Mouse (Mus musculus) megakaryocyte progenitor cell, adult 5-6 weeks (primary cell): ENCODE data around the gene Adap2. TPM values are rescaled to one million over a fixed set of nuclear protein-coding genes. Genes with fewer than 3 reads are reported as not detected.
"Not testable (repeated sequence)": the region's sequence is repeated elsewhere in the genome, so short reads cannot be mapped to it uniquely, and the experiment has no call there.

Experiments
- ATAC-seq: replicated peaks from 2 replicates; pipeline ENCODE4 v1.8.0; 2016; ENCODE audit warnings: mild to moderate bottlenecking, moderate TSS enrichment, inconsistent platforms; ENCODE audit not compliant: poor library complexity
- total RNA-seq, 2 experiments: library from RNA; stranded (forward) in 1 of 2; stranded (reverse) in 1 of 2; fragments of 157-497, 149-512 nt in 1 of 2; fragments of 200-1000 nt in 1 of 2; gene quantifications; 2 replicates each; pipeline versions ENCODE4 v1.2.3 to v1.2.4; 2015 to 2017

The Adap2 gene
- total RNA-seq, 2 experiments from 2014 or later = 0.12 to 0.17 TPM

DNA sequence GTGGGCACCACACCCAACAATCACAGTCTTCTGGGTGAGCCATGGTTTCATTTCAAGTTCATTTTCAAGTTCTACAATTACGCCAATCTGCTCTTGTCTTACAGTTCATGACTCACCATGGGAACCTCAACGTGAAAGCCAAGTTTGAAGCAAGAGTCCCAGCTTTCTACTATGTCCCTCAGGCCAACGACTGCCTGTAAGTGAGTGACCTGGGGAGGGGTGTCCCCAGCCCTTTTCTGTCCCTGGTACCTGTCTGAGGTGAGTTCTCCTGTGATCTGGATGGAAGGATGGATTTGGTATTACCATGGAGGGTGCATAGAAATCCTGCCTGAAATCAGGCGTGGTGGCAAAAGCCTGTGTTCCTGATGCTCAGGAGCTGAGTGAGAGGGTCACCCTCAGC lies 2.9 kb downstream of the Adap2 start:
- no peak for ATAC-seq

DNA sequence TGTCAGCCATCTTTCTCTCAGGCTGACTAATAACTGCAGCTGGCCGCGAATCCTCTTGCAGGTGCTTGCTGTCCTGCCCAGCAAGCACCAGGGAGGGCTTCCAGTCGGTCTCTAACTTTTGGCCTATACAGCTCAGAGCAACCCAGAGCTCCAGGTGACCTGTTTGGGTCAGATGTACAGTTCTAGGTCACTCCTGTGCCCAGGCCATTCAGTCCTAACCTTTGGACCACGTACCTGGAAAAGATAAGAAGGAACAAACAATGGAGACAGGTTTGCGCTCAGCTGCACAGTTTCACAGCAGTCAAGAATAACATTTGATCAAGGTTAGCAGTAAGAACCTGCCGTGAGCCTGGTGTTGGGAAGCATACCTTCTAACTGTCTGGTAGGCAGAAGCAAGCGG lies 5.1 kb downstream of the Adap2 start:
- no peak for ATAC-seq

DNA sequence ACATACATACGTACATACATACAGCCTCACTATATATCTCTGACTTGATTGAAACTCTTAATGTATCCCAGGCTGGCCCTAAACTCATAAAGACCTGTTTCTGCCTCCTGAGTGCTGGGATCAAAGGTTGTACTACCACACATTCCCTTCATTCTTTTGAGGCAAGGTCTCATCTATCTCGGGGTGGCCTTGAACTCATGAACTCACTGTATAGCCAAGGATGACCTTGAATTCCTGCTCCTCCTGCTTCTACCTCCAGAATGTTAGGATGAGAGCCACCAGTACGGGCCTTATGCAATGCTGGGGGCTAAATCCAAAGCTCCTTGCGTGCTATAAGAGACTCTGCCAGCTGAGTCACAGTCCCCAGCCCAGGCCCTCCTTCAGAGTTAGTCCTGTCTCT lies 7.1 kb downstream of the Adap2 start:
- no peak for ATAC-seq

DNA sequence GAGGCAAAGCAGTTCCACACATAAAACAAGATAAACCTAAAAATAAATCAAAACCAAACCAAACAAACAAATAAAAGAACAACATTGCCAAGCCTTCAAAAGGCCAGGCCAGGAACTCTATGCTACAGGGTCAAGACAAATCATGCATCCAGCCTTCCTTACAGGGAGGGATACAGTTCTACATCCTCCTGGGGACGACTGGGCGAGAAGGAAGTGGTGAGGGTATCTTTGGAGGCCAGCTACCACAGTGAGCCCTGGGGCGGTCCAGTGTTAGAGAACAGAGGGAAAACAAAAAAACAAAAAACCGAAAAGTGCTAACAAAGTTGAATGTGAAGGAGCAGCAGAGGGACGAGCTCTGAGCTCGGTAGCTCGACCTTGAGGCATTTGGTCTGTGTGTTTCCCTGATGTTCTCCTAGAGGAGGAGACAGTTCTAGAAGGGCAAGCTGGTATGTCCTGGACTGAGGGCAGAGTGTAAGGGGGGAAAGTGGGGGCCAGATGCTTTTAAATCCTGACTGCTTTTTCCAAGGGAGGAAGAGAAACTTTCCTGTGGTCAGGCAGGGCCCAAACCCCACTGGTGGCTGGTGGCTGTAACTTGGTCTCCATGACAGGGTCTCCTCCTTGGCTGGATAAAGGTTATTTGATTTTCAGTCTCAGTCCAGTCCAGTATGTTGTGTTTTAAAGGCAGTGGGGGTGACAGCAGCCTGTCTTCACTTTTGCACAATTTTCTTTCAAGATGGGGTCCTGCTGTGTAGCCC lies 9.6 kb downstream of the Adap2 start:
- ATAC-seq = peak; percentile 34; the same call in 1 of the 2 replicates

DNA sequence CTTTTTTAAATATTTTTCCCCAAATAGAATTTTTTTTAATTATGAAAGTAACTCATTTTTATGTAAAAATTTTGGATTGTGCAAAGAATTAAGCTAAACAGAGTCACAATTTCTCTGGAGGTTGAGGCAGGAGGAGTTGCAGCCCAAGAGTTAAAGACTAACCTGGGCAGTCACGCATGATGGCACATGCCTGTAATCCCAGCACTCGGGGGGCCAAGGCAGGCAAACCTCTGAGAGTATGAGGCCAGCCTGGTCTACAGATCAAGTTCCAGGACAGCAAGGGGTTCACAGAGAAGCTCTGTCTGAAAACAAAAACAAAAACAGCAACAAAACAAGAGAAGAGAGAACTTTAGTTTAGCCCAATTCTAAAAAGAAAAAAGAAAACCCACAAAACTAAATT lies 10.3 kb downstream of the Adap2 start:
- ATAC-seq = no peak

DNA sequence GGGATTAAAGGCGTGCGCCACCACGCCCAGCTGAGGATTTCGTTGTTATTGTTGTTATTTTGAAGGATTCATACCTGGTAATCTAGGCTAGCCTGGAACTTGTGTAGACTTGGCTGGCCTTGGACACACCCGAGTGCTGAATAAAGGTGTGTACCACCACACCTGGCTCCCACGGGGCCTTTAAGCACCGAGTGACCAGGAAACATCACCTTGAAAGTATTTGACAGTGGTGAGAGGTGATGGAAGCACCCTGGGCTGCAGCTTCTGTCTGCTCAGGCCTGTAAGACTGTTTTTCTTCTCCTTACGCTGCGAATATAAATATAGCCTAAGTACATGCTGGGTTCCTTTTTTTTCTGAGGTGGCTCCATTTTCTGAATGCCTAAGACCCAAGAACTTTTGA lies 14.2 kb downstream of the Adap2 start:
- ATAC-seq = no peak

DNA sequence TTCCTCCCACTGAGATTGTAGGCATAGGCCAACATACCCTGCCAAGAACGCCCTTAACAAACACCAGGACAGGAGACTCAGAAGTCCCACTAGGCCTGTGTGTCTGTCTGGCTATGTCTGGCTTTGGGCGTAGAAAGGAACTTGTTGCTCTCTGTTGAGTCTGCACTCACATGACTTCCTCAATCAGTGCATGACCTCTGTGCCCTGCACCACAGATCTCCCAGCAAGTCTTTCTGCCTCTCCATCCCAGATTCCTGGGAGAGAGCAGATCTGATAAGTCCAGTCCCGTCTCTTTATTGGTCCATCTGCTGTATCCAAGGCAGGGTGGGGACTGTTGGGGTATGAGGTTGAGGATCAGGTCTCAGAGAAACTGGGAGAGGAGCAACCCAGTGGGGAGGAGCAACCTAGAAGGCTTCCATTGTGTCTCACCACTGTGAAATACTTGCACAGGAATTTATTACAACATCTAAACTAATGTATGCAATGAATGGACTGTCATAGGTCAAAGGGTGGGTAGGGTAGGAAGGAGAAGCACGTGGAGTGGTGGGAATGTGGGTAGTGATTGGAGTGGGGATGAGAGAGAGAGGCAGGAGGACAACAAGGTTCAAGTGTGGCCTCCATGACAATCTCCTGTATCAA lies 14.8 kb downstream of the Adap2 start:
- ATAC-seq = 0 out of 2 replicates have a peak, but pooled peaks have one; percentile 23

DNA sequence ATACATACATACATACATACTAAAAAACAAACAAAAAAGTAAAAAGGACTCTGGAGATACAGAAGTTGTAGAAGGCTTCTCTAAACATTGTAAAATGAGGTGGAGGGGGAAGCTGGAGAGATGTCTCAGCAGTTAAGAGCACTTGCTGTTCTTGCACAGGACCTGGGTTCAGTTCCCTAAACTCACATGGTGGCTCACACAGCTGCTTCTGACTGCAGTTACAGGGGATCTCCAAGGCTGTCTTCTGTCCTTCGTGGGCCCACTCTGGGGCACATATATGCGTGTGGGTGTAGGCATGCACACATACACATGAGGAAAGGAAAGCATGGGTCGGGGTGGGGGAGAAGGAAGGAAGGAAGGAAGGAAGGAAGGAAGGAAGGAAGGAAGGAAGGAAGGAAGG lies 15.7 kb downstream of the Adap2 start:
- no peak for ATAC-seq

DNA sequence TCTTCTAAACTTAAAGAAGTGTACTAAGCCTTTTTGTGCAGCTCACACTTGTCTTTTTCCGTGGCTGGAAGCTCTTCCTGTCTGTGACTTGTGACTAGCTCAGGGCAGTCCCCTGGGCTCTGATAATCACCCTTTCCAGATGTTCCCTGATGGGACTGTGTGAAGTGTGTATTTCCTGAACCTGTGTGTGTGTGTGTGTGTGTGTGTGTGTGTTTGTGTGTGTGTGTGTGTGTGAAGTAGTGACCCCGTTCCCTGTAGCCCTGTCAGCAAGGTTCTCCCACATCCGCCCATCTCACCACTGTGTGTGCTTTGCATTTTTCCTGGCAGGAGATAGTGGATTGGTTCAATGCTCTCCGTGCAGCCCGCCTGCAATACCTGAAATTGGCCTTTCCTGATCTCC lies 16.4 kb downstream of the Adap2 start:
- ATAC-seq = no peak

DNA sequence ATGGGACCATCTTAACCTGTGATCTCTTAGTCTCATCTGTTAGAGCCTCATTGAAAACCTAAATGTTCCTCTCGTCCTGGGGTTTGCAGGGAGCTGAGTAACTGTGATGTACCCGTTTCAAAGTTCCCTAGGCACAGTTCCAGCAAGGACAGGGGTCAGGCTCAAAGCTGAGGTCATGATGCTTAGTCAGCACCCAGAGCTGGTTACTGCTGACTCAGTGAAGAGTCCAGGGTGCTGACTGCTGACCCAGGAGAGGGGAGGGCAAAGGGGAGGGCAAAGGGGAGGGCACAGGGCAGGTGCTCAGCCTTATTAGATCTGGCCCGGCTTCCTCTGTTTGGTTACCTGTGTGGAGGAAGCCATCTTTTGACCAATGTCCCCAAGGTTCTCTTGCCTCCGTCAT lies 18.0 kb downstream of the Adap2 start:
- no peak for ATAC-seq

DNA sequence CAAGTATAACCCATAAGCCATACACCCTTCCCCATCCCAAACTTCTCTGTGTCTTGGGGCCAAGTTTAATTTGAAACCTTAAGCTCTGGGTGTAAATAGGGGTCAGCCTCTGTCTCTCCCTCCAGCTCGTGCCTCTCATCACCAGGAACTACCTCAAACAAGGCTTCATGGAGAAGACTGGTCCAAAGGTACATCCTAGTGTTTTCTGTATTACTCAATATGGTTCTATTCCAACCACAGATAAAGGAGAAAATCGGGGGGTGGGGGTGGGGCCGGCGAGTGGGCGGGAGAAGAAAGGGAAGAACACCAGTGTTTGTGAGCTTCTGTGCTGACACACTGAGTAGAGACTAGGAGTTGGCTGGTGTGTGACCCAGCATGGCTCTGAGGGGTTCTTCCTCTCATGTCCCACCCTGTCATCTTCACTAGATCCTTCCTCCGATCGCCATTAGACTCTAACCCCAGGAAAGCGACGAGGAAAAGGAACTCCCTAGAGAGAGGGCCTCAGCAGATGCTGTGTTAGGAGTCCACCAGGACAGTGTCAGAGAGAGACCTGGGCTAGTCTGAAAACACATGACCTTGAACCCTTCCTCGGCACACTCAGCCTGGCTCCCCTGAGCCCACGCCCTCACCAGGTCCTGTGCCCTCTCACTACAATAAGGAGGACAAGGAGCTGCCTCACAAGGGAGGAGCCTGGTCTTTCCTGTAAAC lies 20.2 kb downstream of the Adap2 start:
- no peak for ATAC-seq

DNA sequence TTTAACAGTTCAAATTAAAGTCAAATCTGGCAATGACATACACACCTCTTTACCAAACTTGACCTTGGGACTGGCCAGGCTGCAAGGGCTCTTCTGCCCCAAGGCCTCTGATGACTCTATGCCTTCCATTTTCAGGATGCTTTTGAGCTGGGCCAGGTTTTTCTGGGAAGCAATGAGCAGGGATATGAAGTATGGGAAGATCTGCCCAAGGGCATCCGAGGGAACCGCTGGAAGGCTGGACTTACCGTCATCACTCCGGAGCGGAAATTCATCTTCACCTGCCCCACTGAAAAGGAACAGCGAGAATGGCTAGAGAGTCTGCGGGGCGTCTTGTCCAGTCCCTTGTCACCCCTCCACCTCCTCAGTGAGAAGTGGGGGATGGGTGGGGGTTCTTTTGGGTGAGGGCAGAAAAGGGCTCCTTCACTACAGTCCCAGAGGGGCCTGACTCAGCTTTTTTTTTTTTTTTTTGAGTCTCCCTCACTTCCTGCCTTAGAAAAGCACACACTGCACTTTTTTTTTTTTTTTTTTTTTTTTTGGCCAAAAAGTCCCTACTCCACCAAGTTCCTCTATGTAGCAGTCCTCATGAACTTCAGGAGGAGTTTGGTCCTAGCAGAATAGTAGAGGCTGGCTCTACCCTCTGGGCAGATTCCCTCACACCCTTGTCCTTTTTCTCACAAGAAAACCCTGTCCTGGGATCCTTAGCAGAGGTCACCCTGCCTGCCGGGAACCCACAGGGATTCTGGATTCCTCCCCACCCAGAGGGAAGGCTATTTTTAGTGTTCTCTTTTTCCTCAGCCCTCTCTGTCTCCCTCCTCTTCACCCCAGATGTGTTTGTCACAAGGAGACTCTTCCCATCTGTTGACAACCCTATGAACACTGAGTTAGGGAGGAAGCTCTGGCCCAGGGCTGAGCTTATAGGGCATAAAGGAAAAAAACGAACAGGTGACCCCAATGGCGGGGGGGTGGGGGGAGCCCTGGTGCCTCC lies 23.3 kb downstream of the Adap2 start:
- ATAC-seq = peak; percentile 37

DNA sequence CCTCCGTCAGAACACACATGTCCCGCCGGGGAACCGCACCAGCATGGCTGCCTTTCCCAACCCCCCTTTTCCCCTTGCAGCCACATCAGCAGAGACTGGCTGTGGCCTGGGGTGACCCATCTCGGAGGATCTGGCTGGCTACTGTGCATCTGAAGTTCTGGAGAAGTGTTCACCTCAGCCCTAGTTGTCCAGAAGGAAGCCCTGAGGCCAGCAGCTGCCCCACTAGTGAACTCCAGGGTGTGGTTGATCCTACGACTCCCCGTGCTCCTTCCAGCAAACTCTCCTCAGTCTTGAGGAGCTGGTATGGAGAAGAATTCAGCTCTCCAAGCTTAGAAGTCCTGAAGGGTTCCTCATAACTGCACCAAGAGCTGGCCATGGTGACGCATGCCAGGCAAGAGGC lies 24.4 kb downstream of the Adap2 start:
- ATAC-seq = no peak

DNA sequence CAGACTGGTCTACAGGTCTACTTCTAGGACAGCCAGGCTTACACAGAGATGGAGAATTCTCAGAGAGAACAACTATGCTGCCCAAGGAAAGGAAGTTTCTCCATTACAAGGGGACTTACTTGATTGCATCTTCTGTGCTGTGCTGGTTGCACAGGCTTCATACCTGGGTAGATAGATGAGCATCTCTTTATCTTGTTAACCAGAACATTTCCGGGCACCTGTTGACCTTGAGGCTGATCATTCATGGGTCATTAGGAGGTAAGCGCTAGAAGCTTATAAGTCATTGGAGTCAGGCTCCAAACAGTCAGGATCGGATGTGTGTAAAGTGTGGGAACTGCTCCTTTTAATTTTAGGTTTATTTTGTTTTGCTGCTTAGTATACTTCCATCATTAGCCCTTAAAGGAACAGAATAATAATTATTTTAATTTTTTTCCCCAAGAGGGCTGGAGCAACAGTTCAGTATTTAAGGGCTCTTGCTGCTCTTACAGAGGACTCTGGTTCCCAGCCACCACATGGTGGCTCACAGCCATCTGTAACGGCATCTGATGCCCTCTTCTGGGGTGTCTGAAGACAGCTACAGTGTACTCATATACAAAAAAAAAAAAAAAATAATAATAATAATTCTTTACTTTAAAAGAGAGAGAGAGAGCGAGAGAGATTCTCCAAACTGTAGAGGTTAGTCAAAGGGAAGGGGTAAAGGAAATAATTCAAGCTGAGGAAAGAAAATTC lies 27.3 kb downstream of the Adap2 start:
- no peak for ATAC-seq

DNA sequence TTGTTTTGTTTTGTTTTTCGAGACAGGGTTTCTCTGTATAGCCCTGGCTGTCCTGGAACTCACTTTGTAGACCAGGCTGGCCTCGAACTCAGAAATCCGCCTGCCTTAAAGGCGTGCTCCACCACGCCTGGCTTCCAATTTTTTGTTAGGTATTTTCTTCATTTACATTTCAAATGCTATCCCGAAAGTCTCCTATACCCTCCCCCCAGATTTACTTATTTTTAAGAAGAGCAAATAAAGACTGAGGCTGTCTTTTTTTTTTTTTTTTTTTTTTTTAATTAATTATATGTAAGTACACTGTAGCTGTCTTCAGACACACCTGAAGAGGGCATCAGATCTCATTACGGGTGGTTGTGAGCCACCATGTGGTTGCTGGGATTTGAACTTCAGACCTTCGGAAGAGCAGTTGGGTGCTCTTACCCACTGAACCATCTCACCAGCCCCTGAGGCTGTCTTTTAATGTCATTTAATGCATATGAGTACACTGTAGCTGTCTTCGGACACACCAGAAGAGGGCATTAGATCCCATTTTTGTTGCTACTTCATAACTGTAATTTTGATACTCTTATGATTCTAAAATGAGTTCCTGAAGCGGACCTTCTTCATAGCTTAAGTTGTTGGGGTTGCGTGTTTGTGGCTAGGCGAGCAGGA lies 29.3 kb downstream of the Adap2 start:
- peak; percentile 51 for ATAC-seq

DNA sequence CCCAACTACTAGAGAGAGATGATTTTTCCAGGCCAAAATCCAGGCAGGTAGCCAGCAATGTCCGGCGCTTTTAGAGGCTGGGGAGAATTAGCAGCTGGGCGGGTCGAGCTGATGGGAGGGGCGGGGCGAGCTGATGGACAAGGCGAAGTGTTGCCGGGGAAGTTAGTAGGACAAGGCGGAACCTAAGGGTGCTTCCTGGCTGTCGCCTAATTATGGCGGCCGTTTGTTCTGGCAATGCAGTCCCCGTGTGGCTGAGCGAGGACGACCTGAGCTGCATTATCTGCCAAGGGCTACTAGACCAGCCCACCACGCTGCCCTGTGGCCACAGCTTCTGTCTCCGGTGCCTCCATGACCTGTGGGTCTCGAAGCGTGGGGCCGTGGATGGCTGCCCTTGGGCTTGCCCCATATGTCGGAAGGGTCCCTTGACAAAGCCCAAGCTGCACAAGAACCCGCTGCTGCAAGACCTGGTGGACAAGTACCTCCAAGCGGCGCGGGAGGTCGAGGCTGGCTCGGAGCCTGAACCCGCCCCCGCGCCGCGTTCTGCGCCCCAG lies 29.9 kb downstream of the Adap2 start, which contains the start of gene Rnf135:
Gene Rnf135, plus strand, starts transcription at position 147 of the 551 bp plus-strand sequence.
- peak; percentile 99 for ATAC-seq

DNA sequence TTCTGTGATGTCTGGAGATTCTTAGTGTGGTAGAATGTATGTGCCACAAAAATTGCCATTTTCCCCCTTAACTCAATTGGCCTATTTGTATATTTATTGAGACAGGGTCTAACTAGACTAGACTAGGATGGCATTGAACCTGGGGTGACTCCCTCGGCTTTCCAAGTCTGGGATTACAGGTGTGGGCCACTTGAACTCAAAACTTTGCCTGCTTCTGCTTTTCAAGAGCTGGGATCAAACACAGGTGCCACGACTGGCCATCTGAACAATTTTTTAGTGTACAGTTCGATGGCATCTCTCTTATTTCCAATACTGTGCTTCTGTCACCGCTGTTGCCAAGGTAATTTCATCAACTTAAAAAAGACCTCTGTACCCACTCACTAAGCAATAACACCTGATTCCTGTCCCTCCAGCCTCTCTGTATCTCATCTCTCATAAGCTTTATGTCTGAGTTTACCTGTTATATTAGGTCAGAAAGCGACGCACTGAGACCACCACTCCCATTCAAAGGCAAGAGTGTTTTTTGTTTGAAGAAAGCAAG lies 30.7 kb downstream of the Adap2 start:
- no peak for ATAC-seq

DNA sequence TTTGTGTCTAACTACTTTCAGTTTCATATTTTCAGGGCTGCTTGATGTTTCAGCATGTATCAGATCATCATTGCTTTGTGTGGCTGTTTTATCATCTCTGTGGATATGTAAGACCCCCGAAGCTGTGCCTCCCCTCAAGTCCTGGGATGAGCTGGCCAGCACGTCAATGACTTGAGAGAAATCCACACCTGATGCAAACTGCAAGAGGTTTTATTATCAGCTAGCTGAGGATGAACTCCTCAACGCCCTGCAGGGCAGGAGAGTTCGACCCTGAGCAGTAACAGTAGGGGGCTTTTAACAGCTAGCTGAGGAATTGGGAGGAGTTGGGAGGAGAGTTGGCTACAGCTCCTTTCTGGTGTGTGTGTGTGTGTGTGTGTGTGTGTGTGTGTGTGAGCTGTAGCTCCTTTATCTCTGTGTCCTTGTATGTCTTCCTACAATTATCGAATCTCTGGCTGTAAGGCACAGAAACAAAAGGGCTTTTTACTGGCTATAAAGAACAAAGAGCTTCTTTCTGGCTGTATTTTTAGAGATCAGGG lies 31.6 kb downstream of the Adap2 start:
- ATAC-seq = not testable (repeated sequence)

DNA sequence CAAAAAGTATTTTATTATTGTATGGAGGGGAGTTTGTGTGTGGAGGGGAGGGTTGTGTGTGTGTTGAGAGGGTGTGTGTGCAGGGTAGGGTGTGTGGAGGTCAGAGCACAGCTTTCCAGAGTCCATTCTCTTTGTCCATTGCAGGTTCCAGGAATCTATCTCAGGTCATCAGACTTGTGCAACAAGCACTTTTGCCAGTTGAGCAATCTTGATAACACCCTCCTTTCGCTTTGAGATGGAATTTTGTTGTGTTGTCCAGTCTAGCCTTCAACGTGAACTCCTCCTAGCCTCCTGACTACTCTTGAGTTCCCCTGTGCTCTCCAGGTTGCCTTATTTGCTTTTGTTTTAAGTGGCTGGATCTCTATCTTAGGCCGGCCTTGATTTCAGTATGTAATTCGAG lies 36.4 kb downstream of the Adap2 start:
- ATAC-seq = no peak
